Mouse (Mus musculus) MEL (cell line): Measurements from ENCODE around the gene Zfp296.

ENCODE experiments used
- ETS1 ChIP-seq: IDR thresholded peaks from 2 replicates; pipeline ENCODE4 v1.6.1; 2012; ENCODE audit warnings: low read depth, mild to moderate bottlenecking, inconsistent platforms, low read length, improper control_type of control experiment, moderate library complexity
- POLR2A ChIP-seq, 2 experiments: IDR thresholded peaks; 2 replicates each; pipeline ENCODE4 v1.6.1; 2011 to 2012; ENCODE audit warnings: low read length in 2 of 2, mild to moderate bottlenecking in 2 of 2, control low read depth in 1 of 2, improper control_type of control experiment in 1 of 2, low read depth in 1 of 2, moderate library complexity in 1 of 2; ENCODE audit not compliant: control insufficient read depth in 1 of 2, insufficient read depth in 1 of 2, poor library complexity in 1 of 2

GRCm38 (mm10) chr7:19558965-19559364 lies 18.1 kb upstream of the Zfp296 start:
- no peak for TF ChIP-seq ETS1
- no peak for TF ChIP-seq POLR2A (IDR thresholded peaks at IDR 0.05; ENCODE audit: control insufficient read depth in 1 of 2, insufficient read depth in 1 of 2, low read depth in 1 of 2, low read length in 2 of 2, poor library complexity in 1 of 2)
